Mouse (Mus musculus): ENCODE measurements around the gene Ibsp. TPM values are rescaled to one million over a fixed set of nuclear protein-coding genes. Genes with fewer than 3 reads are reported as not detected.

Gene Ibsp
- total and polyA plus RNA-seq, 2 experiments from 2014 or later, result 0.50 to 20.2 TPM

- DNase-seq, result no peak
- peaks cover 3% of the 10 kb centered on the region; the same call in 1 of the 2 replicates for H3K4me1 ChIP-seq (ENCODE audit: insufficient read depth)
Observed at GRCm38 (mm10) chr5:104357575-104357974, 58.6 kb downstream of the Ibsp start.

GRCm38 (mm10) chr5:104358592-104358991, 59.6 kb downstream of the Ibsp start:
- H3K4me2 ChIP-seq (ENCODE audit: low read depth), result no peak overlapping the region
- no peak overlapping the region for H3K27ac ChIP-seq (ENCODE audit: low read depth, low read length)
- 27% methylated on average over 7 of the region's 7 CpGs for WGBS
- H3K4me1 ChIP-seq (ENCODE audit: insufficient read depth), result peaks cover 3% of the 10 kb centered on the region; the same call in 1 of the 2 replicates
- H3K9ac ChIP-seq, result no peak overlapping the region
- H3K27me3 ChIP-seq (ENCODE audit: insufficient read depth, low read length), result no peaks in the 10 kb centered on the region
- no peak overlapping the region for H3K4me3 ChIP-seq (ENCODE audit: low read depth, low read length)
- no peak for TF ChIP-seq CTCF (IDR thresholded peaks at IDR 0.05; ENCODE audit: low read depth)
- no peaks in the 10 kb centered on the region for H3K36me3 ChIP-seq (ENCODE audit: insufficient read depth)
- DNase-seq (no peak), ATAC-seq (no peak)
- no peaks in the 10 kb centered on the region for H3K9me3 ChIP-seq (ENCODE audit: low read length)

More at GRCm38 (mm10) chr5:104357575-104357974, 58.6 kb downstream of the Ibsp start:
- 86% methylated on average over 5 of the region's 5 CpGs for WGBS
- no peak for TF ChIP-seq CTCF (IDR thresholded peaks at IDR 0.05; ENCODE audit: low read depth)
- Histone ChIP-seq H3K9ac (no peak overlapping the region), H3K4me3 (ENCODE audit: low read depth, low read length) (no peak overlapping the region), H3K9me3 (ENCODE audit: low read length) (no peaks in the 10 kb centered on the region), H3K36me3 (ENCODE audit: insufficient read depth) (no peaks in the 10 kb centered on the region), H3K27me3 (ENCODE audit: insufficient read depth, low read length) (no peaks in the 10 kb centered on the region), H3K27ac (ENCODE audit: low read depth, low read length) (no peak overlapping the region), H3K4me2 (ENCODE audit: low read depth) (no peak overlapping the region)
- ATAC-seq, result no peak

DNA sequence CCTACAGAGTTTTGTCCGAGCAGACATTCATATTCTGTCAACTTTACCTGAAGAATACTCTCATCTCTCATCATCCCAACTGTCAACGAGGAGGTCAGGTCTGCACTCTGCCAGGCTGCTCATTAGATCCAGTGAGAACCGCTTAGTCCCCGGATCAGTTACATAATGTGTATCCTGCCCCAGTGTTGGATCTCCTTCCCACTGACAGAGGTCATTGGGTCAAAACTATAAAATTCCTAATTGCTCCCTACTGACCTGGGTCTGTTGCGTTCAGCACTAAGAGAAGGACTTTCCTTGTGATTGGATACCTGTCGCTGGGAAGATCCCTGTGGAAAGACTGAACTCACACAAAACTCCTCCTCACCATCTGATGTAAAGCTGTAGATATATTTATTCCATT, 60.3 kb downstream of the Ibsp start:
- H3K27ac ChIP-seq (ENCODE audit: low read depth, low read length), result no peak overlapping the region
- 71% methylated on average over 6 of the region's 6 CpGs for WGBS

More for the DNA sequence above, 60.3 kb downstream of the Ibsp start:
- Histone ChIP-seq H3K4me3 (ENCODE audit: low read depth, low read length) (no peak overlapping the region), H3K9me3 (ENCODE audit: low read length) (no peaks in the 10 kb centered on the region), H3K4me1 (ENCODE audit: insufficient read depth) (peaks cover 3% of the 10 kb centered on the region; the same call in 1 of the 2 replicates), H3K9ac (no peak overlapping the region), H3K36me3 (ENCODE audit: insufficient read depth) (no peaks in the 10 kb centered on the region), H3K4me2 (ENCODE audit: low read depth) (no peak overlapping the region), H3K27me3 (ENCODE audit: insufficient read depth, low read length) (no peaks in the 10 kb centered on the region)
- TF ChIP-seq CTCF (IDR thresholded peaks at IDR 0.05; ENCODE audit: low read depth), result no peak
- no peak for DNase-seq
- no peak for ATAC-seq

Small RNA genes lying within 50 kb of the gene (microRNA-seq; reads per million reads assigned to microRNA genes)
- gene Gm23616, result 0 reads per million in 2 experiments

Other genes starting within 250 kb of the Ibsp start
- gene Gm17660, start 221.6 kb upstream of the Ibsp start, total RNA-seq (2014; rRNA removed), result not detected in 2 replicates
- gene Gm17660, start 221.6 kb upstream of the Ibsp start, polyA plus RNA-seq (2015; fragmentation: Nextera tagmentation; extraction: Ambion mirVana), result 0.52 and 1.1 TPM in 2 replicates
- 342 and 344 TPM in 2 replicates for gene Sparcl1, start 185.4 kb upstream of the Ibsp start, total RNA-seq (2014; rRNA removed)
- 239 and 282 TPM in 2 replicates for gene Sparcl1, start 185.4 kb upstream of the Ibsp start, polyA plus RNA-seq (2015; fragmentation: Nextera tagmentation; extraction: Ambion mirVana)
- gene Dspp, start 128.5 kb upstream of the Ibsp start, total RNA-seq (2014; rRNA removed), result not detected in 2 replicates
- not detected in 2 replicates for gene Dspp, start 128.5 kb upstream of the Ibsp start, polyA plus RNA-seq (2015; fragmentation: Nextera tagmentation; extraction: Ambion mirVana)
- 0.46 and 0.52 TPM in 2 replicates for gene Dmp1, start 96.6 kb upstream of the Ibsp start, total RNA-seq (2014; rRNA removed)
- 0.21 and 0.45 TPM in 2 replicates for gene Dmp1, start 96.6 kb upstream of the Ibsp start, polyA plus RNA-seq (2015; fragmentation: Nextera tagmentation; extraction: Ambion mirVana)
- 0.14 TPM in 1 of 2 replicates, not detected in the other for gene Mepe, start 26.2 kb downstream of the Ibsp start, total RNA-seq (2014; rRNA removed)
- not detected in 2 replicates for gene Mepe, start 26.2 kb downstream of the Ibsp start, polyA plus RNA-seq (2015; fragmentation: Nextera tagmentation; extraction: Ambion mirVana)
- 28.4 and 80.6 TPM in 2 replicates for gene Spp1, start 135.9 kb downstream of the Ibsp start, total RNA-seq (2014; rRNA removed)
- gene Spp1, start 135.9 kb downstream of the Ibsp start, polyA plus RNA-seq (2015; fragmentation: Nextera tagmentation; extraction: Ambion mirVana), result 60.0 and 67.8 TPM in 2 replicates
- gene Pkd2, start 160.3 kb downstream of the Ibsp start, total RNA-seq (2014; rRNA removed), result 19.8 and 25.4 TPM in 2 replicates
- gene Pkd2, start 160.3 kb downstream of the Ibsp start, polyA plus RNA-seq (2015; fragmentation: Nextera tagmentation; extraction: Ambion mirVana), result 4.0 and 6.2 TPM in 2 replicates
- gene BC005561, start 209.2 kb downstream of the Ibsp start, total RNA-seq (2014; rRNA removed), result 6.6 and 9.1 TPM in 2 replicates
- gene BC005561, start 209.2 kb downstream of the Ibsp start, polyA plus RNA-seq (2015; fragmentation: Nextera tagmentation; extraction: Ambion mirVana), result 4.9 and 6.3 TPM in 2 replicates

Measured in forebrain, postnatal 0 days (tissue).